7 mouse cellular contexts compared by ENCODE assay signal in genomic region chr2:27540515-27540836, GRCm38 (mm10). TPM values are rescaled to one million over a fixed set of nuclear protein-coding genes. Genes with fewer than 3 reads are reported as not detected.
A peak's percentile ranks its signal among the peaks of the same experiment; 100 is the strongest.
DNase-seq lines count a peak whose midpoint lies in the region; ATAC-seq lines count a peak whose summit lies in the region.

No protein-coding gene starts in this region.

- WGBS in neural tube, embryonic 11.5 days: 34% methylated on average over 10 of the region's 10 CpGs
- 35% methylated on average over 10 of the region's 10 CpGs for WGBS in forebrain, embryonic 11.5 days
- WGBS in liver, embryonic 11.5 days: 27% methylated on average over 10 of the region's 10 CpGs
- 17% methylated on average over 10 of the region's 10 CpGs for WGBS in stomach, embryonic 16.5 days

- no peaks in the 10 kb centered on the region for H3K9me3 ChIP-seq in neural tube, embryonic 11.5 days (ENCODE audit: control insufficient read depth, low read length)
- H3K9me3 ChIP-seq in forebrain, embryonic 11.5 days (ENCODE audit: control insufficient read depth, low read length): no peaks in the 10 kb centered on the region
- no peaks in the 10 kb centered on the region for H3K9me3 ChIP-seq in liver, embryonic 11.5 days (ENCODE audit: control insufficient read depth, low read length)
- H3K9me3 ChIP-seq in stomach, embryonic 16.5 days (replicated peaks; ENCODE audit: control insufficient read depth, low read length): no peaks in the 10 kb centered on the region

- no peaks in the 10 kb centered on the region for H3K27me3 ChIP-seq in neural tube, embryonic 11.5 days (ENCODE audit: control insufficient read depth, insufficient read depth, low read length)
- H3K27me3 ChIP-seq in forebrain, embryonic 11.5 days (ENCODE audit: control insufficient read depth, insufficient read depth, low read length): no peaks in the 10 kb centered on the region
- no peaks in the 10 kb centered on the region for H3K27me3 ChIP-seq in liver, embryonic 11.5 days (replicated peaks; ENCODE audit: control insufficient read depth, insufficient read depth, low read length)
- no peaks in the 10 kb centered on the region for H3K27me3 ChIP-seq in stomach, embryonic 16.5 days (ENCODE audit: control insufficient read depth, insufficient read depth, low read length)

- H3K9ac ChIP-seq in neural tube, embryonic 11.5 days (ENCODE audit: low read length): peak overlapping the region; percentile 41
- H3K9ac ChIP-seq in forebrain, embryonic 11.5 days (ENCODE audit: low read length): peak overlapping the region; percentile 68
- peak overlapping the region; percentile 71 for H3K9ac ChIP-seq in liver, embryonic 11.5 days (ENCODE audit: low read depth, low read length)
- peak overlapping the region; percentile 78 for H3K9ac ChIP-seq in stomach, embryonic 16.5 days (ENCODE audit: low read length)

- intact Hi-C loops in left cerebral cortex, postnatal 36 days (cut with DNase I): loop anchor here (10.0 kb wide), 1 partner anchor 884 kb away; no protein-coding TSS in a partner anchor
- intact Hi-C loops in left cerebral cortex, postnatal 10 days (cut with DNase I): no loop called here

- H3K36me3 ChIP-seq in neural tube, embryonic 11.5 days (ENCODE audit: control insufficient read depth, insufficient read depth, low read length): peaks cover 2% of the 10 kb centered on the region; the same call in 1 of the 2 replicates
- no peaks in the 10 kb centered on the region for H3K36me3 ChIP-seq in forebrain, embryonic 11.5 days (ENCODE audit: control insufficient read depth, insufficient read depth, low read length)
- H3K36me3 ChIP-seq in liver, embryonic 11.5 days (ENCODE audit: control insufficient read depth, insufficient read depth, low read length): peaks cover 6% of the 10 kb centered on the region; the same call in 1 of the 2 replicates
- H3K36me3 ChIP-seq in stomach, embryonic 16.5 days (ENCODE audit: control insufficient read depth, insufficient read depth, low read length): peaks cover 6% of the 10 kb centered on the region; the same call in 1 of the 2 replicates

- no peak for DNase-seq in neural tube, embryonic 11.5 days (ENCODE audit: low spot score)
- DNase-seq in neural tube, embryonic 10.5 days (ENCODE audit: extremely low spot score, low spot score): no peak
- DNase-seq in forebrain, embryonic 11.5 days (ENCODE audit: low spot score): no peak
- DNase-seq in liver, embryonic 11.5 days (ENCODE audit: low spot score): no peak
- DNase-seq in left cerebral cortex, postnatal 36 days (ENCODE audit: low spot score in 2 of 2): no peak
- DNase-seq in left cerebral cortex, postnatal 10 days (ENCODE audit: extremely low spot score in 1 of 2, low spot score in 2 of 2): no peak

- H3K4me2 ChIP-seq in neural tube, embryonic 11.5 days (ENCODE audit: low read depth): peak overlapping the region; percentile 69
- peak overlapping the region; percentile 65 for H3K4me2 ChIP-seq in forebrain, embryonic 11.5 days (ENCODE audit: low read depth, low read length, severe bottlenecking)
- H3K4me2 ChIP-seq in liver, embryonic 11.5 days: peak overlapping the region; percentile 83
- peak overlapping the region; percentile 89 for H3K4me2 ChIP-seq in stomach, embryonic 16.5 days (ENCODE audit: low read depth, low read length)

- H3K4me1 ChIP-seq in neural tube, embryonic 11.5 days (ENCODE audit: control insufficient read depth, insufficient read depth, low read length): peaks cover 6% of the 10 kb centered on the region
- H3K4me1 ChIP-seq in forebrain, embryonic 11.5 days (replicated peaks; ENCODE audit: control insufficient read depth, insufficient read depth, low read length): peaks cover 4% of the 10 kb centered on the region; the same call in 1 of the 2 replicates
- peaks cover 8% of the 10 kb centered on the region; the same call in 1 of the 2 replicates for H3K4me1 ChIP-seq in liver, embryonic 11.5 days (replicated peaks; ENCODE audit: control insufficient read depth, insufficient read depth, low read length)
- H3K4me1 ChIP-seq in stomach, embryonic 16.5 days (ENCODE audit: control insufficient read depth, insufficient read depth, low read length): peaks cover 15% of the 10 kb centered on the region

- peak overlapping the region; percentile 80 for H3K27ac ChIP-seq in neural tube, embryonic 11.5 days (ENCODE audit: low read depth, low read length)
- peak overlapping the region; percentile 74; the same call in 1 of the 2 replicates for H3K27ac ChIP-seq in forebrain, embryonic 11.5 days (ENCODE audit: low read depth, low read length)
- H3K27ac ChIP-seq in liver, embryonic 11.5 days (ENCODE audit: low read depth, low read length): peak overlapping the region; percentile 83
- H3K27ac ChIP-seq in stomach, embryonic 16.5 days (ENCODE audit: low read length): peak overlapping the region; percentile 94

- peak overlapping the region; percentile 36 for H3K4me3 ChIP-seq in neural tube, embryonic 11.5 days (ENCODE audit: low read depth, low read length)
- H3K4me3 ChIP-seq in forebrain, embryonic 11.5 days (ENCODE audit: low read depth, low read length): peak overlapping the region; percentile 37
- H3K4me3 ChIP-seq in liver, embryonic 11.5 days (ENCODE audit: low read depth, low read length): peak overlapping the region; percentile 54
- peak overlapping the region; percentile 53 for H3K4me3 ChIP-seq in stomach, embryonic 16.5 days (replicated peaks; ENCODE audit: low read length)

- no peak for ATAC-seq in neural tube, embryonic 11.5 days (ENCODE audit: insufficient read depth, low FRiP score, low TSS enrichment)
- peak; percentile 45; the same call in 1 of the 2 replicates for ATAC-seq in forebrain, embryonic 11.5 days (replicated peaks; ENCODE audit: low FRiP score)
- peak; percentile 12 for ATAC-seq in liver, embryonic 11.5 days (replicated peaks; ENCODE audit: low FRiP score)
- ATAC-seq in stomach, embryonic 16.5 days (ENCODE audit: insufficient read depth, low FRiP score): no peak; the same call in 1 of the 2 replicates

RNA-seq across cellular contexts. Expression of gene Wdr5, which starts 25.5 kb away (rescaled TPM):
- 64.5 and 69.1 TPM in 2 replicates for polyA plus RNA-seq in neural tube, embryonic 11.5 days (2014; fragmentation: Nextera tagmentation; extraction: Ambion mirVana)
- polyA plus RNA-seq in forebrain, embryonic 11.5 days (2014; fragmentation: Nextera tagmentation; extraction: Ambion mirVana): 74.5 and 84.0 TPM in 2 replicates
- polyA plus RNA-seq in liver, embryonic 11.5 days (2014; fragmentation: Nextera tagmentation; extraction: Ambion mirVana): 76.7 and 78.0 TPM in 2 replicates
- 45.6 TPM in 2 replicates for polyA plus RNA-seq in stomach, embryonic 16.5 days (2015; fragmentation: Nextera tagmentation; extraction: Ambion mirVana)
- 10 to 100 TPM; 24.2 to 28.5 TPM for total RNA-seq in left cerebral cortex, postnatal 36 days (2021)
- total RNA-seq in left cerebral cortex, postnatal 10 days (2021): 10 to 100 TPM; 43.6 to 44.9 TPM

RNA-seq across cellular contexts. Expression of gene Brd3, which starts 33.0 kb away (rescaled TPM):
- polyA plus RNA-seq in neural tube, embryonic 11.5 days (2014; fragmentation: Nextera tagmentation; extraction: Ambion mirVana): 198 and 204 TPM in 2 replicates
- polyA plus RNA-seq in forebrain, embryonic 11.5 days (2014; fragmentation: Nextera tagmentation; extraction: Ambion mirVana): 188 and 191 TPM in 2 replicates
- 111 and 113 TPM in 2 replicates for polyA plus RNA-seq in liver, embryonic 11.5 days (2014; fragmentation: Nextera tagmentation; extraction: Ambion mirVana)
- polyA plus RNA-seq in stomach, embryonic 16.5 days (2015; fragmentation: Nextera tagmentation; extraction: Ambion mirVana): 79.3 and 85.4 TPM in 2 replicates
- 10 to 100 TPM; 43.0 to 56.9 TPM for total RNA-seq in left cerebral cortex, postnatal 36 days (2021)
- total RNA-seq in left cerebral cortex, postnatal 10 days (2021): 10 to 100 TPM; 67.1 to 77.0 TPM

Comparison
In these comparisons a context has a peak if more than half of its experiments do, and no peak if none do; other contexts are left out.
1. ATAC-seq: peak in forebrain, embryonic 11.5 days (single experiment) and liver, embryonic 11.5 days (single experiment); none in neural tube, embryonic 11.5 days (single experiment) and stomach, embryonic 16.5 days (single experiment).
2. Peak in every context shown above with its lines, with median percentiles within 50 percentile points of each other: H3K27ac ChIP-seq, H3K4me2 ChIP-seq, H3K4me3 ChIP-seq and H3K9ac ChIP-seq.